Mouse (Mus musculus) macrophage (primary cell): ENCODE results near the gene Gstp3. TPM values are rescaled to one million over a fixed set of nuclear protein-coding genes. Genes with fewer than 3 reads are reported as not detected.
"Not testable (repeated sequence)": the region's sequence is repeated elsewhere in the genome, so short reads cannot be mapped to it uniquely, and the experiment has no call there.

Experiments used
- H3K27ac ChIP-seq: fragments of 350-480 bp; formaldehyde crosslinking; 2 replicates; pipeline ENCODE4 v1.9.0; 2021
- H3K36me3 ChIP-seq: fragments of 350-480 bp; formaldehyde crosslinking; 2 replicates; pipeline ENCODE4 v1.9.0; 2021; ENCODE audit errors: inconsistent target
- H3K4me3 ChIP-seq: fragments of 350-480 bp; formaldehyde crosslinking; 2 replicates; pipeline ENCODE4 v1.9.0; 2021; ENCODE audit errors: inconsistent target
- H3K79me2 ChIP-seq: fragments of 350-480 bp; formaldehyde crosslinking; 2 replicates; pipeline ENCODE4 v1.9.0; 2021; ENCODE audit errors: inconsistent target
- WGBS: methylation state at CpG from one replicate; pipeline ENCODE4 v1.1.7; 2026; ENCODE audit warnings: inconsistent platforms; ENCODE audit not compliant: missing documents; 5-methylcytosine and 5-hydroxymethylcytosine counted together
- polyA plus RNA-seq: library from polyadenylated mRNA; stranded (reverse); fragments of 250-400 nt; gene quantifications from 3 replicates; pipeline ENCODE4 v1.2.4, GENCODE M21; 2018; ENCODE audit warnings: inconsistent platforms

Gstp3 gene
- polyA plus RNA-seq, 1 experiment from 2014 or later: not detected

GRCm38 (mm10) chr19:4046866-4047254, 12.5 kb downstream of the Gstp3 start:
- 85% methylated on average over 8 of the region's 8 CpGs for WGBS
- no peaks in the 10 kb centered on the region for H3K79me2 ChIP-seq
- no peaks in the 10 kb centered on the region for H3K36me3 ChIP-seq
- H3K27ac ChIP-seq: no peak overlapping the region
- H3K4me3 ChIP-seq: no peak overlapping the region

GRCm38 (mm10) chr19:4045966-4046865, 13.2 kb downstream of the Gstp3 start, which contains the start of gene Gstp2:
Gstp2 (minus strand) TSS chr19:4046023.
- WGBS: 61% methylated on average over 16 of the region's 16 CpGs
- no peak within 1 kb of the TSS for H3K27ac ChIP-seq

GRCm38 (mm10) chr19:4044109-4044508, 15.3 kb downstream of the Gstp3 start:
- 51% methylated on average over 5 of the region's 5 CpGs for WGBS
- H3K4me3 ChIP-seq, H3K27ac ChIP-seq, H3K36me3 ChIP-seq, H3K79me2 ChIP-seq: not testable (repeated sequence)

More at GRCm38 (mm10) chr19:4045966-4046865, 13.2 kb downstream of the Gstp3 start, which contains the start of gene Gstp2:
- Histone ChIP-seq H3K36me3 (no peaks in the 10 kb centered on the region), H3K79me2 (no peaks in the 10 kb centered on the region), H3K4me3 (no peak within 1 kb of the TSS)

- 92% methylated on average over 14 of the region's 14 CpGs for WGBS
- Histone ChIP-seq H3K79me2 (no peaks in the 10 kb centered on the region), H3K27ac (no peak overlapping the region), H3K36me3 (no peaks in the 10 kb centered on the region), H3K4me3 (no peak overlapping the region)
Measured at GRCm38 (mm10) chr19:4042124-4042523, 17.2 kb downstream of the Gstp3 start.

GRCm38 (mm10) chr19:4041500-4041899, 17.9 kb downstream of the Gstp3 start:
- not testable (repeated sequence) for H3K36me3 ChIP-seq, H3K4me3 ChIP-seq, H3K79me2 ChIP-seq, H3K27ac ChIP-seq
- WGBS: 93% methylated on average over 3 of the region's 4 CpGs

GRCm38 (mm10) chr19:4040941-4041340, 18.4 kb downstream of the Gstp3 start:
- not testable (repeated sequence) for H3K27ac ChIP-seq, H3K79me2 ChIP-seq, H3K36me3 ChIP-seq, H3K4me3 ChIP-seq
- WGBS: 94% methylated on average over 3 of the region's 5 CpGs

- WGBS: 5% methylated on average over 26 of the region's 26 CpGs
- Histone ChIP-seq H3K79me2 (no peaks in the 10 kb centered on the region), H3K36me3 (no peaks in the 10 kb centered on the region), H3K4me3 (peak within 1 kb of the TSS; percentile 8; the same call in 1 of the 2 replicates), H3K27ac (no peak within 1 kb of the TSS)
Measured at GRCm38 (mm10) chr19:4037788-4038232, 21.6 kb downstream of the Gstp3 start, which contains the start of gene Gstp1. Gstp1 (minus strand) TSS chr19:4037985.

GRCm38 (mm10) chr19:4037154-4037787, 22.1 kb downstream of the Gstp3 start:
- WGBS: 35% methylated on average over 7 of the region's 8 CpGs
- H3K4me3 ChIP-seq: peak overlapping the region; percentile 8; the same call in 1 of the 2 replicates
- H3K79me2 ChIP-seq, H3K36me3 ChIP-seq, H3K27ac ChIP-seq: not testable (repeated sequence)

GRCm38 (mm10) chr19:4036327-4037045, 22.9 kb downstream of the Gstp3 start:
- Histone ChIP-seq H3K4me3 (no peak overlapping the region), H3K27ac (no peak overlapping the region)

GRCm38 (mm10) chr19:4033742-4034141, 25.6 kb downstream of the Gstp3 start:
- Histone ChIP-seq H3K36me3 (no peaks in the 10 kb centered on the region), H3K79me2 (no peaks in the 10 kb centered on the region), H3K27ac (no peak overlapping the region), H3K4me3 (no peak overlapping the region)
- 86% methylated on average over 5 of the region's 5 CpGs for WGBS

More at GRCm38 (mm10) chr19:4036327-4037045, 22.9 kb downstream of the Gstp3 start:
- WGBS: 85% methylated on average over 12 of the region's 12 CpGs
- H3K79me2 ChIP-seq: no peaks in the 10 kb centered on the region
- H3K36me3 ChIP-seq: no peaks in the 10 kb centered on the region

GRCm38 (mm10) chr19:4033298-4033697, 26.1 kb downstream of the Gstp3 start:
- Histone ChIP-seq H3K27ac (no peak overlapping the region), H3K4me3 (no peak overlapping the region), H3K36me3 (no peaks in the 10 kb centered on the region), H3K79me2 (no peaks in the 10 kb centered on the region)
- WGBS: 86% methylated on average over 3 of the region's 3 CpGs

- Histone ChIP-seq H3K4me3 (no peak overlapping the region), H3K79me2 (no peaks in the 10 kb centered on the region), H3K27ac (no peak overlapping the region), H3K36me3 (no peaks in the 10 kb centered on the region)
- WGBS: 87% methylated on average over 7 of the region's 7 CpGs
Measured at GRCm38 (mm10) chr19:4032668-4033067, 26.7 kb downstream of the Gstp3 start.

- Histone ChIP-seq H3K27ac (no peak overlapping the region), H3K79me2 (no peaks in the 10 kb centered on the region), H3K36me3 (no peaks in the 10 kb centered on the region), H3K4me3 (no peak overlapping the region)
Measured at GRCm38 (mm10) chr19:4027576-4027975, 31.8 kb downstream of the Gstp3 start.

- Histone ChIP-seq H3K79me2 (no peaks in the 10 kb centered on the region), H3K4me3 (no peak overlapping the region), H3K27ac (no peak overlapping the region), H3K36me3 (no peaks in the 10 kb centered on the region)
- WGBS: 94% methylated on average over 7 of the region's 7 CpGs
Measured at GRCm38 (mm10) chr19:4023185-4023584, 36.2 kb downstream of the Gstp3 start.
